Mouse (Mus musculus) intestine, embryonic 16.5 days (tissue): ENCODE data around the gene Exosc5. TPM values are rescaled to one million over a fixed set of nuclear protein-coding genes. Genes with fewer than 3 reads are reported as not detected.
A peak's percentile ranks its signal among the peaks of the same experiment; 100 is the strongest.

Experiments
- ATAC-seq: fragments of 200-750 bp; cut with Nextera tagmentation; 2 replicates; pipeline ENCODE4 v1.8.0; 2017; ENCODE audit warnings: moderate TSS enrichment, moderate library complexity
- H3K27ac ChIP-seq: fragments of 300-500 bp; sonication (generic); 2 replicates; pipeline ENCODE4 v1.5.1; 2014; ENCODE audit warnings: mild to moderate bottlenecking, low read length
- H3K27me3 ChIP-seq: fragments of 300-500 bp; sonication (generic); replicated peaks from 2 replicates; pipeline ENCODE4 v1.6.1; 2014; ENCODE audit warnings: low read length, control low read depth, mixed read lengths; ENCODE audit not compliant: control insufficient read depth, insufficient read depth
- H3K36me3 ChIP-seq: fragments of 300-500 bp; sonication (generic); 2 replicates; pipeline ENCODE4 v1.6.1; 2014; ENCODE audit warnings: low read length, control low read depth; ENCODE audit not compliant: control insufficient read depth, insufficient read depth
- H3K4me1 ChIP-seq: fragments of 300-500 bp; sonication (generic); 2 replicates; pipeline ENCODE4 v1.6.1; 2014; ENCODE audit warnings: low read length, control low read depth, mixed read lengths; ENCODE audit not compliant: control insufficient read depth, insufficient read depth
- H3K4me2 ChIP-seq: fragments of 300-500 bp; sonication (generic); 2 replicates; pipeline ENCODE4 v1.6.1; 2014; ENCODE audit warnings: low read depth, low read length, control low read depth
- H3K4me3 ChIP-seq: fragments of 300-500 bp; sonication (generic); 2 replicates; pipeline ENCODE4 v1.5.1; 2014; ENCODE audit warnings: mild to moderate bottlenecking, low read length
- H3K9ac ChIP-seq: fragments of 300-500 bp; sonication (generic); 2 replicates; pipeline ENCODE4 v1.6.1; 2014; ENCODE audit warnings: low read depth, low read length
- H3K9me3 ChIP-seq: fragments of 300-500 bp; sonication (generic); 2 replicates; pipeline ENCODE4 v1.6.1; 2016; ENCODE audit warnings: low read length, control low read depth; ENCODE audit not compliant: control insufficient read depth
- WGBS: fragments of 180-500 bp; shearing (Covaris S2); extraction: QIAGEN DNeasy Blood & Tissue Kit; methylation state at CpG from one replicate; pipeline ENCODE4 v1.1.7; 2014; 5-methylcytosine and 5-hydroxymethylcytosine counted together
- polyA plus RNA-seq: library from polyadenylated mRNA; unstranded; fragments of >200 nt; fragmentation: Nextera tagmentation; extraction: Ambion mirVana; gene quantifications from 2 replicates; pipeline ENCODE4 v1.2.1, GENCODE M21; 2015

Gene Exosc5
- polyA plus RNA-seq, 1 experiment from 2014 or later: 87.2 TPM

GRCm38 (mm10) chr7:25707581-25708292, 48.8 kb downstream of the Exosc5 start:
- H3K27ac ChIP-seq: peak overlapping the region; percentile 77
- peaks cover 60% of the 10 kb centered on the region for H3K4me1 ChIP-seq
- no peak overlapping the region for H3K4me3 ChIP-seq
- H3K27me3 ChIP-seq: no peaks in the 10 kb centered on the region
- no peaks in the 10 kb centered on the region for H3K9me3 ChIP-seq
- peak overlapping the region; percentile 33 for H3K9ac ChIP-seq
- 47% methylated on average over 15 of the region's 15 CpGs for WGBS
- no peak for ATAC-seq
- H3K4me2 ChIP-seq: 0 out of 2 replicates have a peak overlapping the region, but pooled peaks have one; percentile 3
- H3K36me3 ChIP-seq: no peaks in the 10 kb centered on the region

GRCm38 (mm10) chr7:25709961-25710360, 51.0 kb downstream of the Exosc5 start:
- Histone ChIP-seq H3K4me1 (peaks cover 51% of the 10 kb centered on the region), H3K9me3 (no peaks in the 10 kb centered on the region), H3K4me3 (no peak overlapping the region), H3K27ac (no peak overlapping the region), H3K4me2 (no peak overlapping the region), H3K9ac (peak overlapping the region; percentile 57), H3K27me3 (no peaks in the 10 kb centered on the region), H3K36me3 (peaks cover 19% of the 10 kb centered on the region)
- no peak for ATAC-seq
- 11% methylated on average over 12 of the region's 12 CpGs for WGBS

GRCm38 (mm10) chr7:25710519-25711130, 51.7 kb downstream of the Exosc5 start:
- H3K9ac ChIP-seq: peak overlapping the region; percentile 57
- 7% methylated on average over 7 of the region's 7 CpGs for WGBS
- H3K9me3 ChIP-seq: no peaks in the 10 kb centered on the region
- peaks cover 22% of the 10 kb centered on the region for H3K36me3 ChIP-seq
- H3K27me3 ChIP-seq: no peaks in the 10 kb centered on the region
- H3K27ac ChIP-seq: no peak overlapping the region
- H3K4me1 ChIP-seq: peaks cover 45% of the 10 kb centered on the region
- peak; percentile 18; the same call in 1 of the 2 replicates for ATAC-seq
- 0 out of 2 replicates have a peak overlapping the region, but pooled peaks have one; percentile 7 for H3K4me2 ChIP-seq
- H3K4me3 ChIP-seq: no peak overlapping the region

- peaks cover 41% of the 10 kb centered on the region for H3K4me1 ChIP-seq
- H3K4me3 ChIP-seq: no peak overlapping the region
- ATAC-seq: no peak
- no peaks in the 10 kb centered on the region for H3K9me3 ChIP-seq
- no peaks in the 10 kb centered on the region for H3K27me3 ChIP-seq
- H3K9ac ChIP-seq: no peak overlapping the region
- peaks cover 22% of the 10 kb centered on the region for H3K36me3 ChIP-seq
- no peak overlapping the region for H3K4me2 ChIP-seq
- no peak overlapping the region for H3K27ac ChIP-seq
- 65% methylated on average over 5 of the region's 5 CpGs for WGBS
These were observed 52.2 kb downstream of the Exosc5 start for GRCm38 (mm10) chr7:25711165-25711564.

- Histone ChIP-seq H3K4me2 (no peak overlapping the region), H3K4me3 (no peak overlapping the region), H3K27me3 (no peaks in the 10 kb centered on the region), H3K9me3 (no peaks in the 10 kb centered on the region), H3K4me1 (peaks cover 35% of the 10 kb centered on the region), H3K27ac (peak overlapping the region; percentile 15; the same call in 1 of the 2 replicates), H3K36me3 (peaks cover 22% of the 10 kb centered on the region), H3K9ac (peak overlapping the region; percentile 36; the same call in 1 of the 2 replicates)
- peak; percentile 26 for ATAC-seq
- 22% methylated on average over 7 of the region's 7 CpGs for WGBS
These were observed 52.8 kb downstream of the Exosc5 start for GRCm38 (mm10) chr7:25711731-25712197.

- H3K9ac ChIP-seq: no peak overlapping the region
- H3K27ac ChIP-seq: no peak overlapping the region
- peaks cover 22% of the 10 kb centered on the region for H3K36me3 ChIP-seq
- H3K9me3 ChIP-seq: no peaks in the 10 kb centered on the region
- peaks cover 29% of the 10 kb centered on the region for H3K4me1 ChIP-seq
- H3K4me2 ChIP-seq: no peak overlapping the region
- H3K27me3 ChIP-seq: no peaks in the 10 kb centered on the region
- ATAC-seq: no peak
- 86% methylated on average over 9 of the region's 9 CpGs for WGBS
- no peak overlapping the region for H3K4me3 ChIP-seq
These were observed 53.8 kb downstream of the Exosc5 start for GRCm38 (mm10) chr7:25712801-25713200.

GRCm38 (mm10) chr7:25714581-25714980, 55.6 kb downstream of the Exosc5 start:
- no peak overlapping the region for H3K9ac ChIP-seq
- H3K4me1 ChIP-seq: peaks cover 33% of the 10 kb centered on the region
- no peak overlapping the region for H3K4me2 ChIP-seq
- no peaks in the 10 kb centered on the region for H3K27me3 ChIP-seq
- H3K36me3 ChIP-seq: peaks cover 22% of the 10 kb centered on the region
- ATAC-seq: no peak
- no peak overlapping the region for H3K27ac ChIP-seq
- H3K4me3 ChIP-seq: no peak overlapping the region
- no peaks in the 10 kb centered on the region for H3K9me3 ChIP-seq
- WGBS: 93% methylated on average over 8 of the region's 8 CpGs

- peaks cover 26% of the 10 kb centered on the region for H3K36me3 ChIP-seq
- H3K4me2 ChIP-seq: no peak overlapping the region
- no peaks in the 10 kb centered on the region for H3K27me3 ChIP-seq
- H3K9ac ChIP-seq: no peak overlapping the region
- WGBS: 95% methylated on average over 22 of the region's 22 CpGs
- H3K4me3 ChIP-seq: no peak overlapping the region
- H3K27ac ChIP-seq: no peak overlapping the region
- H3K9me3 ChIP-seq: no peaks in the 10 kb centered on the region
- peaks cover 26% of the 10 kb centered on the region for H3K4me1 ChIP-seq
- ATAC-seq: no peak
These were observed 56.8 kb downstream of the Exosc5 start for GRCm38 (mm10) chr7:25715731-25716271.

GRCm38 (mm10) chr7:25717478-25717877, 58.5 kb downstream of the Exosc5 start:
- Histone ChIP-seq H3K4me1 (peaks cover 18% of the 10 kb centered on the region), H3K4me2 (peak overlapping the region; percentile 78; the same call in 1 of the 2 replicates), H3K4me3 (no peak overlapping the region), H3K27ac (no peak overlapping the region), H3K27me3 (no peaks in the 10 kb centered on the region), H3K36me3 (peaks cover 35% of the 10 kb centered on the region), H3K9me3 (no peaks in the 10 kb centered on the region), H3K9ac (no peak overlapping the region; the same call in 1 of the 2 replicates)
- no peak for ATAC-seq
- WGBS: 87% methylated on average over 3 of the region's 3 CpGs
